Mouse (Mus musculus) kidney, postnatal 14 days (tissue): Measurements from ENCODE around the gene Rhobtb3.
"Not testable (repeated sequence)": the region's sequence is repeated elsewhere in the genome, so short reads cannot be mapped to it uniquely, and the experiment has no call there.

Source experiments
- DNase-seq: peaks from one replicate; pipeline ENCODE4 v3.0.0; 2022; ENCODE audit warnings: mixed read lengths

Gene Rhobtb3

DNA sequence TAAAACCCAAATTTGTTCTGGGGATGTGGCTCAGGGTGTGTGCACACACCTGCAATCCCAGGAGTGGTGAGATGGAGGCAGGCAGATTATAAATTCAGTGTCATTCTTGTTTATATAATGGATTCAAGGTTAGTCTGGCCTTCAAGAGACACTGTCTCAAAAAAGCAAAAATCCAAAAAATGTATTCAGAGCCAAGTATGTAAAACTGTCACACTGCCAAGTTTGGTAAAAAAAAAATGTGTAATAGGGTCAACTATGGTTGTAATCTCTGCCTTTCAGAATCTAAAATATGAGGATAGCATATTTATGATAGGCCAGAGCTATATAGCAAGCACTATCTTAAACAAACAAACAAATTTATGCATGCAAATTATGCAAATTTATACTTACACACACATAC is 15.8 kb downstream of the Rhobtb3 start:
- no peak for DNase-seq

DNA sequence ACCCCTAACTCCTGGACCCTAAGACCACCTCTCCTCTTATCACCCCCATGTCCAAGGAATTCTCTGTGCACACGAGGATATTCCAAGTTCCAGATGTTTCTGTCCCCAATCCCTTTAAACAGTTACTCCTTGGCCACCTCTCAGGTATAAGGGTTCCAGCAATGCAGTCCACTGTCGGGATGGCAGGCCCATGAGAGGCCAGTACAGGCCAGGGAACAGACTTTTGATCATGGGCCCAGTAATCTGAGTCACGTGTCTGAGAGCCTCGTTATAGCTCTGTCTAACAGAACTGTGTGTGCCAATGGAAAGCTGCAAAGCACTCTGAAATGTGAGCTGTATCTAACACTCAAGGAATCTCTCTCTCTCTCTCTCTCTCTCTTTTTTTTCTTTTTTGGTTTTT is 29.6 kb downstream of the Rhobtb3 start:
- DNase-seq, result no peak

DNA sequence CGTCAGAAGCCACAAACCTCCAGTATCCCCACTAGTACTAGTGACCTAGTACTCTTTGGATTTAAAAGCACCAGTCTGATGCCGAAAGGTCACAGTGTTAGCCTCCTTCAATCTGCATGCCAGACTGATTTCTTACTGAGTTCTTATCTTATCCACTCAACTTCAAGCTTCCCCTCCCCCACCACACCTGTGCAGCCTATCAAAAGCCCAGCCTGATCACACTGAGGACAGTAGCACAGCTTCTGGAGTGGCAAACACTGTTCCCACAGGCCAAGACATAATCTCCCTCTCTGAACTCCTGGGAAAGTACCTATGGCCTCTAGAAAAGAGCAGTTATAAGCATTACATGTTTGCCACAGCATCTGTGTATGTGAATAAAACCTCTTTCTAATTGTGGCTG is 35.5 kb downstream of the Rhobtb3 start:
- DNase-seq, result no peak

DNA sequence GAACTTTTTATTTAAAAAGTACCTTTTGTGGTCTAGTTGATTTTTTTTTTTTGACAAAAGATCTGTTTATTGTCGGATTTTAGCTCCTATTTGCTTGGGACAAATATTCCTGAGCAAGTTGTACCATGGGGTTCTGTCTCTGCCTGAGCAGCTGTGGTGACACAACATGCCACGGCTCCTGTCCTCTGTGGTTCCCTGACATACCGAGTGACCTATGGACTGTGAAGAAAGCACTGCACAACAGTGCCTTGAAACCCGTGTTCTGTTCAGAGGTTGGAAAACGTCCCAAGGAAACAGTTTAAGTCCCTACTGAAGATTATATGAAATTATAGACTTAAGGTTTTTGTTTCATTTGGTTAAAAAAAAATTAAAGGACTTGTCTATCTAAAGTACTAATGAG is 36.6 kb downstream of the Rhobtb3 start:
- peak; percentile 25 for DNase-seq

DNA sequence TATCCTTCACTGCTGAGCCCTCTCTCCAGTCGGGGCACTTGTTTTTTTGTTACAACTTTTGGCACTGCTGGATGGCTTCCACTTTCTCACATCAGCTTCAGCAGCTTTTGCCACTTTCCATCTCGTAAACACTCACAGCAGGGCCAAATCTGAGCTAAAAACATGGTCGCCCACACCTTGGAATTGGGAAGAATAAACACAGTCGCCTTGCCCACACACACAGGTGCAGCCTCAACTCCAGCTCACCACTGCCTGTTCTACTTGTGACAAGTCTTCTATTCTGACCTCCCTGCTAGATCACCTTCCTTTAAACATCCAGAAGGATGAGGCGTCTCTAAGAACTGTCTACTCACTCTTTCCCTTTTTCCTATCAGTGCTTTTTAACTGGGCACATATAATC is 39.1 kb downstream of the Rhobtb3 start:
- no peak for DNase-seq

DNA sequence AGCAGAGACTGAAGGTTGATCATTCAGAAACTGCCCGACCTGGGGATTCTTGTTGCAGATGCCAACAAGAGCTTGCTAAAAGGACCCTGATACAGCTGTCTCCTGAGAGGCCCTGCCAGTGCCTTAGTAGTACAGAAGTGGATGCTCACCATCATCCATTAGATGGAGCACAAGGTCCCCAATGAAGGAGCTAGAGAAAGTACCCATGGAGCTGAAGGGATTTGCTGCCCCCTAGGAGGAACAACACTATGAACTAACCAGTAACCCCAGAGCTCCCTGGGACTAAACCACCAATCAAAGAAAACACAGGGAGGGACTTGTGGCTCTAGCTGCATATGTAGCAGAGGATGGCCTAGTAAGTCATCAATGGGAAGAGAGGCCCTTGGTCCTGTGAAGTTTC is 42.8 kb downstream of the Rhobtb3 start:
- not testable (repeated sequence) for DNase-seq

DNA sequence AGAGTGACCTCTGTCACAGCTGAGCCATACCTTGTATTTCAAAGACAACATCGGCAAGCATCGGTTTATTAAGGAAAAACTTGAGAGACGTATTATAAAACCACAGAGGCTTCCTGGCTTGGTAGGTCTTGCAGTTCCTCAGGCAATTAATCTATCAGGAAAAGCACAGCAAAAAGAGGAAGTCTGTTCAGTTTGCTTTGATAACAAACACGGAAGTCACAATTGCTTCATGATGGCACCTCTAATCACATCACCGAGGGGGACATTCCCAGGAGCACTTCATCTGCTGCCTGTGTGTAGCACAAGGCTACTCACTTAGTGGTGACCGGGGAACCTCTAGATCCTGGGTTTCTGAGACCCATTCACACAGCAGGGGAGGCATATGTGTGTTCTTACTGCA is 50.8 kb downstream of the Rhobtb3 start:
- DNase-seq, result no peak

DNA sequence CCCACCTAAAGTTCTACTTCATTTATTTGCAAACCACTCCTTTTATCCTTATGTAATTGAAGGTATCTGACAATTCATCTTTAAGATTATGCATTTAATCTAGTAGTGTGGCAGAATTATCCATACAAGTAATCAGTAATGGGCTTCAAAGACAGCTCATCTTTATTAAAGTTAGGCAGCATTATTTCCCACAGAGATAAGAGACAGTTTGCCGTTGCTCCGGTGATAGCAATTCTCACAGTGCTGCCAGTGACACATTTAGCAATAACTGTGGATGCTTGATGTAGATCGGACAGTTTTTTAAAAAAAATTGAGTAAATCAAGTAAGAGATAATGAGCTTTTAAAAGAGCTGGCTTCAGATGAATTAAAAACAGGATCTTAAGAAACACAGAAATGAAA is 51.4 kb downstream of the Rhobtb3 start:
- no peak for DNase-seq

DNA sequence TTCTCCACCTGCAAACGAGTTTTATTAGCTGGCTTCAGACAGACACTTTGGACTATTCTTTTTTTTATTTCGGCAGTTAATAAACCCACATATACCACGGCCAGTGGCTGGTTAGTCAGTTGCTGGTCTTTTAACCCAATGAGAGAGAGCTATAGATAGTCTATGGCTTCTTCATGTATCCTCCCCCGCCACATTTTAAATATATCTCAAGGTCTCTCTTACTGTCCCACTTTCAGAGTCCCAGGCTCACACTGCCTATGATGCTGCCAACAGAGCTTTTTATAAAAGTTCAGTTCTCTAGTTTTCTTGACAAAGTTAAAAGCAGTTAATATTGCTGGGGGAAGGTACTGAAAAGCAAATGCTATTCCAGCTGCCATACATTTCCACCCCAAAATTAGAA is 51.9 kb downstream of the Rhobtb3 start:
- DNase-seq, result no peak

DNA sequence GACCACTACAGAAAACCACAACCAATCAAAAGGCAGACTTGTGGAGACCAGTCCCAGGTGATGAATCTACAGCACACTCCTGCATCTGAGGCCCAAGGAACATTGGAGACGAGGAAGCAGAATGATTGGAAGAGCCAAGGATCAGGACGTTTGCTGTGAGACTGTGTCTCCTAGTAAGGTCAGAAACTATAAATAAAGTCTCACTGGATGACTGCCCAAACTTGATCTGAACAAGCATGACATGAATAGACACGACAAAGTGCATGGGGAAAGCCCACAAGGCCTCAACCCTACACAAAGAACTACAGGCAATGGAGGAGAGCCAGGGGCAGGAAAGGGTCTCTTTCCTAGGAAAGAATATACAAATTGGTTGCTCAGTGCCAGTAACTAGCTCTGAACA is 59.9 kb downstream of the Rhobtb3 start:
- no peak for DNase-seq

DNA sequence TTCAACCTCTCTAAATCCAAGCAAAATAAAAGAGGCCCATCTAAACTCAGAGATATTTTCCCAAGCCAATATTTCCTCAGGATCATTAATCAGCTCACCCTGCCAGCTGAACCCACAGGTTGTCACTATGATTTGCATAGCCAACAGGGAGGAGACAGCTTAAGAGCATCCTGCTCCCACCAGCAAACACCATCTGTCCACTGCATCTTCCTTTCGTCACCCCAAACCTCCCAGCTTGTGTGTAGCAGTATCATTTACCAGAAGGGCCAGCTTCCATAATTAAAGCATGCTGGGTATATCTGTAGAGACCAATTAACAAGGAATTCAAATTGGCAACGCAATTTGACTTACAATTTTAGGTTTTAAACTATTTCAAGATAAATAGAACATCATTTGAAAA is 63.2 kb downstream of the Rhobtb3 start:
- DNase-seq, result no peak

DNA sequence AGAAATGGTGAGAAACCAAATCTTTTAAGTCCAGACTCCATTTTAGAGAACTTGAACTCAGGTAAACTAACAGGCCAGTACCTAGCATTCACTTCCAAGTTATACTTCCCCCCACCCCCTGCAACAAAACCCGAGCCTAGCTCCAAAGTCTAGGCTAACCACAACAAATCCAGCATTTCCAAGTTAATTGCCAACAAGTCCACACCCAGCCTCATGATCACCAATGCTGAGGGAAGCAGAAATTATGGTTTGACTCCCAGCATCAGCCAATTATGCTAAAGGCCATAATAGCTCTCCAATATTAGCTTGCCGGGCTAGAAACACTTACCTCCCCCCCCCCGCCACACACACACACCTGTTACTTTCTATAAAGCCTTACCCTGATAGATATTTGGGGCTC is 64.0 kb downstream of the Rhobtb3 start:
- DNase-seq, result no peak

DNA sequence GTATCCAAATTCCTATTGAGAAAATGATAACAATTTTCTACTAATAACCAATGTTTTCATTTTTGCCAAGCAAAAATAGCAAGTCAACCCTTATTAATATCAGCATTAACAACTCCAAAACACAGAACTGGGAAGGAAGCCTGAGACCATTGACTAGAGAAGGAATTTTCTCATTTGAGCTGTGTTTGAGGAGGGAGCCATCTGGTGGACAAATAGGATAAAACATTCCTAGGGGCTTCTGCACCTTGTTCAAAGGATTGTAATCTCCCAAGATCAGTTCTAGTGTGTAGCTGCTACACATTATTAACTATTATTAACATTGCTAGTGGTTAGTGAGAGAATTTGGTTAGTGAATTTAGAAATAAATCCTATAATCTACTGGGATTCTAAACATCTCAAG is 65.8 kb downstream of the Rhobtb3 start:
- peak; percentile 64 for DNase-seq

DNA sequence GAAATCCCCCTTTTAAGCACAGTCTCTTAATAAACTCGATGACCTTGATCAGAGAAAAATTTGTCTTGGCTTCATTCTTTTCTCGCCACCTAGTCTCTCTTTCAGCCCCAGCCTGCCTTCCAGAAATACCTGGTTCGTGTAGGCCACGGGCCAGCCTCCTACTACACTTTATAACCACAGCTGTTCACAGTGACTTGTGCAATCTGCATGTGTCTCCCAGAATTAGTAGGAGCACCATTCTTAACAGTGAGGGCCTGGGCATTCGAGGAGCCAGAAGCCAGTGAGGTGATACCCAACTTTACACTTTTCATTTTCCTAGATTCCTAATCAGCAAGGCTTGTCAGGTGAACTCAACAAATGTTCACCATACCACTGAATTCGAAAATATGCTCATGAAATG is 67.1 kb downstream of the Rhobtb3 start:
- DNase-seq, result no peak

DNA sequence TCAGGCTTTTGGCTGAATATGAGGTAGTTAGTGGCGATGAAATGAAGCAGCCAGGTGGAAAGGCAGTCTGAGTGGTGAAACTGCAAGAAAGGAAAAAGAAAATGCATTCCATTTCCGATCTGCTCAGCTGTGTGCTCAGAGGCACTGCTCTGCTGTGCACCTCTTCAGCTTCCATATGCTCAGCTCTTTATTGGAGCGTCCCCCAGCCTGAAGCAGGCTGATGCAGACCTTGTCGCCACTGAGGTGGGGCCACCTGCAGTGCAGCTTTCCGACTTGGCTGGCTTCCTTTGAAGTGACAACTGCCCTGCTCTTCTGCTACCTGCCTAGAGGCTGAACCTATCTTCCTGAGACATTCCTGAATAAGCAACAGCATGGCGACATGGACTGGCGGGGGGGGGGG is 67.5 kb downstream of the Rhobtb3 start:
- DNase-seq, result not testable (repeated sequence)

DNA sequence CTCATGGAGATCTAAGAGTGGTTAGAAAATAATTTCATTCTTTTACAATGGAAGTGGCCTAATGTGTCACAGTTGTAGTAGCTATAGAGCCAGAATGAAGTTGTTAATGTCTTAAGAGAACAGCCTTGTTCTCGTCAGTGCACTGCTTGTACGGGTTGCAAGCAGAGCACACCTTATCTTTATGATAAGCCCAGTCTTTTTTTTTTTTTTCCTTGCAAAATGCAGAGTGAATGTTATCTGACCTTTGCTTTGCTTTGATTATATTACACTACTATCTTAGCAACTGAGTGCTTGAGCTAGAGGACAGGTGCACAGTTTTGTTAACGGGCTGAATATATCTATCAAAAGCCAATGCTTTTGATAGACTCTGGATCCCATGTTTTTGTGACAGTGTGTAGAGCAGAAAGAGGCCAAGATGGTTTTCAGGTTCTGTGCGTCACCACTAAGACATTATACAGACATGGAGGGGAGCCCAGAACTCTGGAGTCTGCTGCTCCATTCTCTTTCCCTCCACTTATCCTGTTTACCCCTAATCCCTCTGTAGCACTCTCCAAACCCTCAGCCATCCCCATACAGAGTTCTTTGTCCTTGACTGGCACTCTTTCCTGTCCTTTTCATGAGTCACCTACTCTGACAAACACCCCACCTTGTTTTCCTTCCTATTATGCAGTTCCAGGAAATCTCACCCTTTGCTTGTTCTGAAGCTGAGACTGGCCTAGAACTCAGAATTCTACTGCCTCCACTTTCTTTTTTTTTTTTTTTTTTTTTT is 68.9 kb downstream of the Rhobtb3 start:
- DNase-seq, result no peak

DNA sequence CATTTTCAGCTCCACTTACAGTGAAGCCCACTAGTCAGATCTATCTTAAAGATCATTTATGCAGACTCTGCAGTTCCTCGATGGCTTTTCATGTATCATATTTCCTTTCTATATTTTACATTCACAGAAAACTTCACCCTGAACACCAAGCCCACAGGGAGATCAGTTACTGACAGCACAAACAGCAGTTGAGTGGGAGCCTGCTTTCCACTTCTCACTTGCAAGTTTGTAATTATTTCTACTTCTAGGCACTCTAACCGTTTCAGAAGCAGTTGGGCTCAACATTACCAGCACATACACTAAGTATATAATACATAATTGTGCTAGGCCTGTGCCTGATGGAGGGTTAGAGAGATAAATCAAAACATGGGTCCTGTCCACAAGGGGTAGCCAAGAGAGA is 75.8 kb downstream of the Rhobtb3 start:
- no peak for DNase-seq

DNA sequence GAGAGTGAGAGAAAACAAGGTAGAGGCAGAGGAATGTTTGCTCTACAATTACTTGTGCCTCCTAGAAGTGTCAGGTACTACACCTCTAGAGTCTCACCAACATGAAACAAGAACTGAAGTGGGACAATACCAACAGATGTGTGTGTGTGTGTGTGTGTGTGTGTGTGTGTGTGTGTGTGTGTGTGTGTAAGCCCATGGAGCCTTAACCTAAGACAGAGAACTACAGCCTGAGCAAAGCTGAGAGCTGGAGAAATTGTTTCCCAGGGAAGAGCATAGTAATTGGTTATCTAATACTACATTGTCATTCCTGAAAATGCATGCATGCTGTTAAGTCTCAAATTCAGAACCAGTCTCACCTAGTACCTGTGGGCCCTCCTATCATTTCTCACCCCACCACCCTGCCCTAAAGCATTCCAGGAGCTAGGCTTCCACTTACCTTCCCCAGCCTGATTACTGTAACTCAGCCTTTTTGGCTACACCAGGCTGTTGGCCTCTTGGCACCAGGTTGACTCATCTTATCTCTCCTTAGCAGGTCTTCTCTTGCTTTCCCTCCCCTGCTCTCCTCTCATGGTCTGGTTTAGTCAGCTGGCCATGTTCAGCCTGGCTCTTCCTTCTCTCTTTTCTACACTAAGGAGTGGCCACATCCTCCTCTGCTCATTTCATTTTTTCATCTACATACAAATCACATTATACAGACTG is 78.1 kb downstream of the Rhobtb3 start:
- DNase-seq, result no peak

DNA sequence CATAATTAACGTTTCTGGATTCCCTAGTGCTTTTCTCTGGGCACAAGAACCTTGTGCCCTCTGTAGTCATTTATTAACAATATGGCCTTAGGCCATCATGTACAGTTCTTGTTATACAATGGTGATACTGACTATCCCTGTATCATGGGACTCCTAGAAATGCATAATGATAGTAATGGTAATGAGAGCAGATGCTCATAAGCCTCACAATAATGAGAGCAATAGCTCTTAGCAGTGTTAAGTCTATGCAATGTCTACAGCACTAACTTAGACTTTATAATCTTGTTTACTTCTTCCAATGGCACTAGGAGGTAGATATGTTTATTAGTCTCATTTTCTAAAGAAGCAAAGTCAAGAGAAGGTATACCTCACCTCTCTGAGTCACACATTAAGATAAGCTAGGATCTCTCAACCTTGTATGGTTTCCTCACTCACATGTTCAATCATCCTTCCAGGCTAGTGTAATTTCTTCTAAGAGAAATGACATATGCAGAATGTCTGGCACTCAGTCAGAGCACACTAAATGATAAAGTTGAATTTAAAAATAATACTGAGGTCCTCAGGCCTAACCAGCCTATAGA is 84.4 kb downstream of the Rhobtb3 start:
- no peak for DNase-seq

DNA sequence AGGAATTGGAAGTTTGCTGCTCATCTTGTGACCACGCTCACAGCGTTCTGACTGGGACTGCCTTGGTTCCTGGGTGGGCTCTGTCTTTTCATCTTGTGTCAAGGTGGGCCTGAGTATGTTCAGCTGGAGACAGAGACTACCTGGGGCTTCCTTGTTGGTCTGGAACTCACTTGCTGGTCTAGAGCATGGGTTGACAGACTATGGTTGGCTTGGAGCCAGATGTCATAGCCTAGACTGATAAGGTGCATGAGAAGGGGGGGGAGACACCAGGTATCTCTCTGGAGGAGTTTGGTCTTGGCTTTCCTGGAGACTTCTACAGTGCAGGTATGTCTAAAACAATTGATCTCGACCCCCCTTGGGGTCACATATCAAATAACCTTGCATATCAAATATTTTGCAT is 90.6 kb downstream of the Rhobtb3 start:
- DNase-seq, result no peak

DNA sequence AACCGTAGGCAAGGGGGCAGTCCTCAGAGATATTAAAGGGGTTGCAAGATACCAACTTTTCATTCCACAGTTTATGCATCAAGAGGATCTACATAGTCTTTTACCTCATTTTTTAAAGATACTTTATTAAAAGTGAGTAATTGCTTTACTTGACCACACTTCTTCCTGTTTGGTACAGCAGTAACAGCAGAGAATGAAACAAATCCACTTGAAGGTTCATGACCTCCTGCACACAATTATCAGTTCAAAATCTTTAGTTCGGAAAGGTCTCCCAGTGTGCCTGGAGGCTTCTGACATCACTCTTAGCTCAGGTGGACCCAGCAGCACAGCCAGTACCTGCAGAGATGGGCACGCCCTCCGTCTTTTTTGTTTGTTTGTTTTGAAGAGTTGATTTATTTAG is 91.7 kb downstream of the Rhobtb3 start:
- no peak for DNase-seq

DNA sequence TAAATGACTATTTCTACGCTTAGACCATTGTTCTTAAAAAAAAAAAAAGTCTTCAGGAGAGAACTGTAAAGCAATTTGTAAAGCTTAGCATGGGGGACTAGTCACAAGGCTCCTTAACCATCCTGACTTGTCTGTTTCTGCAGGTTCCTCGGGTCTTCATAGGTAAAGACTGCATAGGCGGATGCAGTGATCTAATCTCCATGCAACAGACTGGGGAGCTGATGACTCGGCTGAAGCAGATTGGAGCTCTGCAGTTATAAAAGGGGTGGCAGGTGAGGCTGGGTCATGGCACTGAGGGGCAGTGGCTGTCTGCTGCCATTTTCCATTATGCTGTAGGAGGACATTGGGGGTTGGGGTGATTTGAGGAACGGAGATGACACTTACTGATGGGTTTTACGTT is 96.7 kb downstream of the Rhobtb3 start:
- no peak for DNase-seq

DNA sequence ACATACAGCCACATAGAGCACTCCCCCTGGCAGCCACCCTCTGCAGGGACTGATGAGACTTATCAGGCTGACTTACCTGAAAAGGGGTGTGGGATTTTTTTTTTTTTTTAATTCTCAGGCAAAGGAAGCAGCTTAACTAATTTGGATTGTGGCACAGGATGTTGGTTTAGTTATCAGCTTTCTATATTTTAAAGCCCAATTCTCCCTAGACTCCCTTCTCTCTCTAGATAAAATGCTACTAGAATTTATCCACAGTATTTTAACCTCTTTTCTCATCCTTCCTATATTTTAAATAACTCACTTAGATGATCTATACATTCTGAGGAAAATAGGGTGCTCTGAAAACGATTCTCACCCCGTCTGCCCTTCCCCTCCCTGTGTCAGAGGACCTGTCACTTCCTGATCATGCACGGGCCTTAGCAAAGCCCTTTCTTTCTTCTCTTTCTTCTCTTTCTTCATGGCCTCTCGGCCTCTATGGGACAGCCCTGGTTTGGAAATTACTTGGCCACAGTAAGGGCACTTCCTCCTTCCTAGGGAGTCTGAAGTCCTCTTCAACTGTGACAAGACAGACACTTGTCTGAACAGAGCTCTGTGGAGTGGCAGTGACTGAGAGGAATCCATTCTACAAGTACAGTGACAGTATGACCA is 98.1 kb downstream of the Rhobtb3 start:
- DNase-seq, result no peak
